Mouse (Mus musculus) yolk sac, embryonic 10.5 days (tissue): ENCODE results near the gene Olfr1509.
"Not testable (repeated sequence)": the region's sequence is repeated elsewhere in the genome, so short reads cannot be mapped to it uniquely, and the experiment has no call there.

ENCODE experiments used
- DNase-seq: peaks from one replicate; pipeline ENCODE4 v3.0.0-alpha.2; 2017; ENCODE audit warnings: low spot score

Olfr1509 gene

GRCm38 (mm10) chr14:52442690-52443089 is at the start of gene Olfr1509:
Olfr1509 (plus strand) TSS chr14:52442990.
- no peak for DNase-seq

GRCm38 (mm10) chr14:52397279-52397678 is 45.5 kb upstream of the Olfr1509 start, which contains the start of gene Olfr1511:
Olfr1511 (minus strand) TSS chr14:52397379.
- DNase-seq = no peak

- DNase-seq = not testable (repeated sequence)
These were observed 32.5 kb upstream of the Olfr1509 start for GRCm38 (mm10) chr14:52410142-52410919.

GRCm38 (mm10) chr14:52414273-52414672 is 28.5 kb upstream of the Olfr1509 start, which contains the start of gene Olfr1510:
Olfr1510 (minus strand) TSS chr14:52414373.
- DNase-seq = no peak

- no peak for DNase-seq
These were observed 15.1 kb upstream of the Olfr1509 start for GRCm38 (mm10) chr14:52427686-52428085.

GRCm38 (mm10) chr14:52451138-52451537 is 8.3 kb downstream of the Olfr1509 start:
- DNase-seq = no peak

GRCm38 (mm10) chr14:52461928-52462327 is 19.1 kb downstream of the Olfr1509 start:
- no peak for DNase-seq

GRCm38 (mm10) chr14:52465738-52466137 is 22.9 kb downstream of the Olfr1509 start:
- no peak for DNase-seq

GRCm38 (mm10) chr14:52467395-52467794 is 24.6 kb downstream of the Olfr1509 start, which contains the start of gene Olfr1508:
Olfr1508 (minus strand) TSS chr14:52467495.
- no peak for DNase-seq

- no peak for DNase-seq
These were observed 52.7 kb downstream of the Olfr1509 start, which contains the start of gene Olfr1507 for GRCm38 (mm10) chr14:52495516-52495915. Olfr1507 (minus strand) TSS chr14:52495749.
